Mouse (Mus musculus) kidney, postnatal 0 days (tissue): ENCODE measurements around the gene Zfp948. TPM values are rescaled to one million over a fixed set of nuclear protein-coding genes. Genes with fewer than 3 reads are reported as not detected.

Experiments used
- ATAC-seq: fragments of 200-750 bp; cut with Nextera tagmentation; replicated peaks from 2 replicates; pipeline ENCODE4 v1.8.0; 2017; ENCODE audit warnings: low read depth, moderate number of reproducible peaks, moderate TSS enrichment, moderate library complexity; ENCODE audit not compliant: low FRiP score
- DNase-seq: peaks from one replicate; pipeline ENCODE4 v3.0.0-alpha.2; 2016; ENCODE audit warnings: low spot score
- H3K27ac ChIP-seq: fragments of 300-500 bp; sonication (generic); 2 replicates; pipeline ENCODE4 v1.5.1; 2014; ENCODE audit warnings: mild to moderate bottlenecking
- H3K27me3 ChIP-seq: fragments of 300-500 bp; sonication (generic); 2 replicates; pipeline ENCODE4 v1.6.1; 2014; ENCODE audit warnings: low read length, mixed read lengths; ENCODE audit not compliant: insufficient read depth
- H3K36me3 ChIP-seq: fragments of 300-500 bp; sonication (generic); 2 replicates; pipeline ENCODE4 v1.6.1; 2014; ENCODE audit warnings: low read length, mixed read lengths; ENCODE audit not compliant: insufficient read depth
- H3K4me1 ChIP-seq: fragments of 300-500 bp; sonication (generic); replicated peaks from 2 replicates; pipeline ENCODE4 v1.6.1; 2014; ENCODE audit warnings: antibody characterized with exemption, low read length, mixed read lengths; ENCODE audit not compliant: insufficient read depth
- H3K4me2 ChIP-seq: fragments of 300-500 bp; sonication (generic); 2 replicates; pipeline ENCODE4 v1.6.1; 2014; ENCODE audit warnings: mild to moderate bottlenecking, low read length, moderate library complexity, mixed read lengths
- H3K4me3 ChIP-seq: fragments of 300-500 bp; sonication (generic); replicated peaks from 2 replicates; pipeline ENCODE4 v1.5.1; 2014; ENCODE audit warnings: low read depth, low read length
- H3K9ac ChIP-seq: fragments of 300-500 bp; sonication (generic); 2 replicates; pipeline ENCODE4 v1.6.1; 2014; ENCODE audit warnings: low read depth, low read length
- H3K9me3 ChIP-seq: fragments of 300-500 bp; sonication (generic); replicated peaks from 2 replicates; pipeline ENCODE4 v1.6.1; 2016; ENCODE audit warnings: low read length, inconsistent platforms, mixed read lengths
- CTCF ChIP-seq: IDR thresholded peaks from 2 replicates; pipeline ENCODE4 v1.5.1; 2016; ENCODE audit warnings: antibody characterized with exemption, low read depth, mild to moderate bottlenecking, moderate library complexity
- WGBS: fragments of 180-500 bp; shearing (Covaris S2); extraction: QIAGEN DNeasy Blood & Tissue Kit; methylation state at CpG from one replicate; pipeline ENCODE4 v1.1.7; 2014; 5-methylcytosine and 5-hydroxymethylcytosine counted together
- polyA plus RNA-seq: library from polyadenylated mRNA; unstranded; fragments of >200 nt; fragmentation: Nextera tagmentation; extraction: Ambion mirVana; gene quantifications from 2 replicates; pipeline ENCODE4 v1.2.1, GENCODE M21; 2015

Zfp948 gene
- polyA plus RNA-seq, 1 experiment from 2014 or later: 13.6 TPM

- H3K27me3 ChIP-seq: no peaks in the 10 kb centered on the region
- H3K36me3 ChIP-seq: no peaks in the 10 kb centered on the region
- peak; percentile 87 for DNase-seq
- ATAC-seq: peak; percentile 35
- peak overlapping the region; percentile 63 for H3K4me3 ChIP-seq
- no peaks in the 10 kb centered on the region for H3K9me3 ChIP-seq
- peak overlapping the region; percentile 72 for H3K4me2 ChIP-seq
- TF ChIP-seq CTCF: peak; percentile 58
- 3% methylated on average over 5 of the region's 5 CpGs for WGBS
- H3K4me1 ChIP-seq: 0 out of 2 replicates have a peak, but pooled peaks cover 9% of the 10 kb centered on the region
- H3K27ac ChIP-seq: peak overlapping the region; percentile 85
- H3K9ac ChIP-seq: peak overlapping the region; percentile 58; the same call in 1 of the 2 replicates
Measured at GRCm38 (mm10) chr17:21566220-21566619, 588 bp upstream of the Zfp948 start.

GRCm38 (mm10) chr17:21567696-21568095, 888 bp downstream of the Zfp948 start:
- Histone ChIP-seq H3K4me1 (0 out of 2 replicates have a peak, but pooled peaks cover 9% of the 10 kb centered on the region), H3K4me3 (peak overlapping the region; percentile 63), H3K4me2 (peak overlapping the region; percentile 72), H3K27me3 (no peaks in the 10 kb centered on the region), H3K9me3 (no peaks in the 10 kb centered on the region), H3K27ac (0 out of 2 replicates have a peak overlapping the region, but pooled peaks have one; percentile 36), H3K9ac (no peak overlapping the region), H3K36me3 (no peaks in the 10 kb centered on the region)
- no peak for TF ChIP-seq CTCF
- DNase-seq: peak; percentile 75
- 12% methylated on average over 1 of the region's 1 CpGs for WGBS
- ATAC-seq: no peak

GRCm38 (mm10) chr17:21579080-21579479, 12.3 kb downstream of the Zfp948 start:
- Histone ChIP-seq H3K4me3 (no peak overlapping the region), H3K27ac (no peak overlapping the region), H3K4me2 (no peak overlapping the region), H3K9ac (no peak overlapping the region), H3K27me3 (no peaks in the 10 kb centered on the region), H3K9me3 (no peaks in the 10 kb centered on the region), H3K36me3 (peaks cover 10% of the 10 kb centered on the region; the same call in 1 of the 2 replicates), H3K4me1 (no peaks in the 10 kb centered on the region)
- TF ChIP-seq CTCF: no peak
- no peak for ATAC-seq
- WGBS: 82% methylated on average over 1 of the region's 1 CpGs
- no peak for DNase-seq

GRCm38 (mm10) chr17:21579493-21580175, 12.8 kb downstream of the Zfp948 start:
- Histone ChIP-seq H3K27ac (no peak overlapping the region), H3K9me3 (no peaks in the 10 kb centered on the region), H3K4me1 (no peaks in the 10 kb centered on the region), H3K27me3 (no peaks in the 10 kb centered on the region), H3K9ac (no peak overlapping the region), H3K4me3 (no peak overlapping the region), H3K4me2 (no peak overlapping the region), H3K36me3 (peaks cover 11% of the 10 kb centered on the region; the same call in 1 of the 2 replicates)
- TF ChIP-seq CTCF: peak; percentile 77
- peak; percentile 88; the same call in 1 of the 2 replicates for ATAC-seq
- WGBS: 26% methylated on average over 5 of the region's 5 CpGs
- peak; percentile 90 for DNase-seq

GRCm38 (mm10) chr17:21585521-21585920, 18.7 kb downstream of the Zfp948 start:
- no peak overlapping the region for H3K4me3 ChIP-seq
- DNase-seq (no peak), ATAC-seq (no peak)
- H3K9ac ChIP-seq: no peak overlapping the region
- peaks cover 41% of the 10 kb centered on the region for H3K36me3 ChIP-seq
- WGBS: 98% methylated on average over 2 of the region's 2 CpGs
- no peak for TF ChIP-seq CTCF
- no peaks in the 10 kb centered on the region for H3K27me3 ChIP-seq
- H3K4me2 ChIP-seq: no peak overlapping the region
- no peaks in the 10 kb centered on the region for H3K4me1 ChIP-seq
- H3K9me3 ChIP-seq: no peaks in the 10 kb centered on the region
- no peak overlapping the region for H3K27ac ChIP-seq

GRCm38 (mm10) chr17:21616356-21616755, 49.5 kb downstream of the Zfp948 start:
- TF ChIP-seq CTCF: no peak
- Histone ChIP-seq H3K4me3 (no peak overlapping the region), H3K27ac (no peak overlapping the region), H3K9ac (no peak overlapping the region), H3K9me3 (no peaks in the 10 kb centered on the region), H3K4me2 (no peak overlapping the region), H3K36me3 (no peaks in the 10 kb centered on the region), H3K27me3 (no peaks in the 10 kb centered on the region), H3K4me1 (no peaks in the 10 kb centered on the region)
- no peak for DNase-seq
- ATAC-seq: no peak
- WGBS: 78% methylated on average over 3 of the region's 3 CpGs

GRCm38 (mm10) chr17:21617352-21617751, 50.5 kb downstream of the Zfp948 start:
- Histone ChIP-seq H3K27me3 (no peaks in the 10 kb centered on the region), H3K9ac (no peak overlapping the region), H3K9me3 (no peaks in the 10 kb centered on the region), H3K4me1 (no peaks in the 10 kb centered on the region), H3K27ac (no peak overlapping the region), H3K36me3 (no peaks in the 10 kb centered on the region), H3K4me3 (no peak overlapping the region), H3K4me2 (no peak overlapping the region)
- no peak for DNase-seq
- no peak for TF ChIP-seq CTCF
- 9% methylated on average over 9 of the region's 9 CpGs for WGBS
- no peak for ATAC-seq
